Mouse (Mus musculus) splenic B cell, adult 2 months (primary cell): Measurements from ENCODE around the gene Rbks.

Source experiments
- DNase-seq: peaks from one replicate; pipeline ENCODE4 v3.0.0-alpha.2; 2011; ENCODE audit warnings: low read depth, low spot score
- H3K27me3 ChIP-seq: 2 replicates; pipeline ENCODE4 v1.6.1; 2012; ENCODE audit warnings: mild to moderate bottlenecking, low read length, moderate library complexity, mixed read lengths; ENCODE audit not compliant: control insufficient read depth, poor library complexity, insufficient read depth, severe bottlenecking
- H3K36me3 ChIP-seq: 2 replicates; pipeline ENCODE4 v1.6.1; 2012; ENCODE audit warnings: mild to moderate bottlenecking, low read length, moderate library complexity, mixed read lengths; ENCODE audit not compliant: control insufficient read depth, poor library complexity, insufficient read depth, severe bottlenecking

Gene Rbks

DNA sequence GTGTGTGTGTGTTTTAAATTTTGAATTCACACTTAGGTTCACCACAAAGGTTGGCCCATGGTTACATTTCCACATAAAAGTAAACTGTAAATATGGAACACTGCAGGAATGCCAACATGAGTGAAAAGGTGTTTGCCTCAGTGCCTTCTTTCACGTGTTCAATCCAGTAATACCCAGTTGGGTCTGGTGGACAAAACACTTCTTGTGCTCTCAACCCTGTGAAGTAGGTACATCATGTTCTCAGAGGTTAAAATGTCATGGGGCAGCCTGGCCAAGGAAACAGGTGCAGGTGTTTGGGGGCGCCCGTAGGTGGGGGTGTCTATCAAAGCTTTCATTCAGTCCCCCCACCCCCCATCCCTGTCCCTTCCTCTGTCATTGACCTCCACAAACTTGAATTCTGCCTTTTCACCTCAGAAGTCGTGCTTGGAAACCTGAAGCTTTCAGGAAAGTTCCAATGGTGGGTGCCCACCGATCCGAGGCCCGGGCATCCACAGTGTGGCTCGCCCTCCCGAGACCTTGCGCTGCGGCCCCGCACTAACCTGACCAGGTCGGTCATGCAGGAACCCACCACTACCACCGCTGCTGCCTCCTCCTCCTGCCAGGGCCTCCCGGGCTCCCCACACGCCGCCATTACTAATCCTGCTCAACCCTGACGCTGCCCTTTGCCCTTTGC, at the start of gene Rbks:
Gene Rbks, minus strand, starts transcription at position 657 of the 673 bp plus-strand sequence.
- Histone ChIP-seq H3K27me3 (no peaks in the 10 kb centered on the region), H3K36me3 (0 out of 2 replicates have a peak, but pooled peaks cover 1% of the 10 kb centered on the region)
- no peak for DNase-seq

DNA sequence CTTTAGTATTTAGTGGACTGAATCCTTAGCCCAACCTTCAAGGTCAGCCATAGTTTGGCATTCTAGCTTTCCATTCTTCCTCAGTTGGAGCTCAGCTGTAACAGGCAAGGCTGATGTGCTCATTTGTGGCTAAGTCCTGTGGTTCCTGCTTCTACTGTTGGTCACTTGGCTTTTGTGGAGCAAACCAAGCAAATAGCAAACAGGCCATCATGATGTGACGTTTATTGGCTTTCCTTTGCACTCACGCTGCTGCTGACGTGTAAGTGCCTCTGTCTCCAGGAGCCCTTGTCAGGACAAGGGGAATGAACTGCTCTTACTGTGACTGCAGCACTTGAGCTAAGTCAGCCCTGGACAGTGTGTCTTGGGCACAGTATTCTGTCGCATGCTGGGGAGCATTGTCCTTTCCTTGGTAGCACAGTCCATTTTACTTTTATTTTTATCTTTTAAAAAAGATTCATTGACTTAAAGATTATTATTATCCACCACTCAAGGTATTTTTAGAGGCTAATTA, 45.1 kb upstream of the Rbks start:
- no peaks in the 10 kb centered on the region; the same call in 1 of the 2 replicates for H3K36me3 ChIP-seq
- no peak for DNase-seq
- H3K27me3 ChIP-seq = no peaks in the 10 kb centered on the region

DNA sequence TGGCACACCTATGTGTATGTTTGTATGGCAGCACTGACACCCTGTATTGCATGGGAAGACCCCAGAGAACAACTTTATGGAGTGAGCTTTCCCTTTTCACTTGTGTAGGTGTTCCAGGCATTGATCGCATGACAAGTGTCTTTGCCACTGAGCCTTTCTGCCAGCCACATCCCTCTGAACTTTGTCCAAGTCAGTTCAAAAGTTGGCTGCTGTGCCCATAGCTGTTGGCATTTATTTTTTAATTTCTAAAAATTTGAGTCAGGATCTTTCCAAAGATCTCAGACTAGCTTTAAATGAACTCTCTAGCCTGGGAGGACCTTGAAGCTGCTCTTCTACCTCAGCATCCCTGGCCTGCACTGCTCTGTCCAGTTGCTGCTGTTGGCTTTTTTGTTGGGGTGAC, 44.5 kb upstream of the Rbks start:
- DNase-seq = no peak
- no peaks in the 10 kb centered on the region for H3K27me3 ChIP-seq

DNA sequence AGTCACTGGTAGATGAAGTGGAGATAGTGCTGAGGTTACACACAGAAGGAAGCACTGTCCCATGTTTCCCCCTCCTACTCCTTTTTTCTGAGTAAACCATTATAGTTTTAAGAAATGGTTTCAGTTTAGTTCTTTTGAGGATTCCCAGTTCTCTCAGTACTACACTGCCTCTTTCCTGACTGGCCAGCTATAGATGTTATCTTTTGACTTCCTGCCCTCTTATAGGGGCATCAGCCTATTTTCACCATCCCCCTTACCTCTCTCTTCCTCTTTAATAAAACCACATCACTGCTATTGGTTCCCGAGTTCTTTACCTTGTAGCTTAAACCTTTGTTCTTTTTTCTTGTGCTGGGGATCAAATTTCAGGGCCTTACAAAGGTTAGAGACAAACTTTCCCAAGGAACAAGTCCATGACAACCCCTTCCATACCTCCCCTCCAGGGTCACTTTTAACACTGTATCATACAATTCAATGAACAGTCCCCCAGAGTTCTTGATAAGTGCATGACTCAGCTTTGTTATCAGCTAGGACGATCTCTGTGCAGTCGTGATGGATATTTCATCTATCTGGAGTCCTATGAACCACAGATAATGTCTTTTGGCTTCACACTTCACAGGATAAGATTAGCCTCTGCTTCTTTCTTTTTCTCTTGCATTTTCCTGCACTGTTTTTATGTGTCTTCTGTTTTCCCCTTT, 35.4 kb upstream of the Rbks start:
- no peaks in the 10 kb centered on the region for H3K27me3 ChIP-seq
- DNase-seq = no peak

More for the DNA sequence above, 44.5 kb upstream of the Rbks start:
- H3K36me3 ChIP-seq = no peaks in the 10 kb centered on the region; the same call in 1 of the 2 replicates

DNA sequence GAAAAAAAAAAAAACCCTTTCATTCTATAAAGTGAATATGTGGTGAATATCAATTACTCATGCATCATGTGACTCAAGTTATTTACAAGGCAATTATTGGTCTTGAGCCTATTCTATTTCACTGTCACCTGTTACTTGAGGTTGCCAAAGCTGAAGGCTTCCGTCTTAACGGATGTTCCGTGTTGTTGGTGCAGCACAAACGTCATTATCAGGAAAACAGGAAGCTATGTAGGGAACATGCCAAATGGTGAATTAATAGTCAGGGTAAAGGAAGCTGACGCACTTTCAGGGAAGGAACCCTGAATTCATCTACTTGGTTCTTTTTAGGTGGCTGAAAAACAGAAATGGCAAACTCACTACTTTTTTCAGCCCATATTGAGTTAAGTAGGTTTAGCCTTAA, 30.0 kb upstream of the Rbks start:
- no peaks in the 10 kb centered on the region for H3K27me3 ChIP-seq
- DNase-seq = no peak
- no peaks in the 10 kb centered on the region; the same call in 1 of the 2 replicates for H3K36me3 ChIP-seq

More for the DNA sequence above, 35.4 kb upstream of the Rbks start:
- H3K36me3 ChIP-seq = 0 out of 2 replicates have a peak, but pooled peaks cover 3% of the 10 kb centered on the region

DNA sequence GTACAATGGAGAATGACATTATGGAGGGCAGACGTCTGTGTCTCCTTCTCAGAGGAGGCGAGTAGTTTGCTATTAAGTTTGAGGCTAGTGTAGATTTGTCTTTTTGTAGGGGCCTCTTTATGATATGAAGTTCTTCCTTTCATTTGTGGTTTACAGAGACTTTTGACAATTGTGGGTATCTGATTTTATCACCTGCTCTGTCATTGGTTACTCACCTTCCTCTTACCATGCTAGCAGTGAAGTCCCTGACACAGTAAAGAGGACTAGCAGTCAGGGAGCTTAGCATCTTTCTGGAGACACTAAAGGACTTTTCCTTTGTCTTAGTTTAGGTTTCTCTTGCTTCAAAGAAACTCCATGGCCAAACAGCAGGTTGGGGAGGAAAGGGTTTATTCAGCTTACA, 28.5 kb upstream of the Rbks start:
- H3K36me3 ChIP-seq = no peaks in the 10 kb centered on the region; the same call in 1 of the 2 replicates
- no peaks in the 10 kb centered on the region for H3K27me3 ChIP-seq
- DNase-seq = no peak

DNA sequence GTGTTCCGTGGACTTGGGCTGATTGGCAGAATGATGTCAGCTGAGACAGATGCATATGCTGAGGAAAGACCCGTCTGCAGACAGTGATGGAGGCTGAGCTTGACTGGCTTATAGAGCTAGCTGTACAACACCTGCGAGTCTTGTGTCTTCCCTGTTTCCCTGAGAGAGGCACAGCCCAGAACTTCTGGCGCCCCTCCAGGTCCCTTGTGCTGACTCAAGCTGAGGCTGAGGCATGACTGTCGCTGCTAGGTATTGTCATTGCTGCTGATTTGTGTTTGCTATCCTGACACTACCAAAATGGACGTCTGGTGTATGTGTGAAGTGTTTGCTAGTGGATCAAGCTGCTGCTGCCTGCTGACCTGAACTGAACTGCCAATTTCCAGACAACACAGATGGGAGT, 27.1 kb upstream of the Rbks start:
- DNase-seq = no peak
- Histone ChIP-seq H3K27me3 (no peaks in the 10 kb centered on the region), H3K36me3 (no peaks in the 10 kb centered on the region; the same call in 1 of the 2 replicates)

DNA sequence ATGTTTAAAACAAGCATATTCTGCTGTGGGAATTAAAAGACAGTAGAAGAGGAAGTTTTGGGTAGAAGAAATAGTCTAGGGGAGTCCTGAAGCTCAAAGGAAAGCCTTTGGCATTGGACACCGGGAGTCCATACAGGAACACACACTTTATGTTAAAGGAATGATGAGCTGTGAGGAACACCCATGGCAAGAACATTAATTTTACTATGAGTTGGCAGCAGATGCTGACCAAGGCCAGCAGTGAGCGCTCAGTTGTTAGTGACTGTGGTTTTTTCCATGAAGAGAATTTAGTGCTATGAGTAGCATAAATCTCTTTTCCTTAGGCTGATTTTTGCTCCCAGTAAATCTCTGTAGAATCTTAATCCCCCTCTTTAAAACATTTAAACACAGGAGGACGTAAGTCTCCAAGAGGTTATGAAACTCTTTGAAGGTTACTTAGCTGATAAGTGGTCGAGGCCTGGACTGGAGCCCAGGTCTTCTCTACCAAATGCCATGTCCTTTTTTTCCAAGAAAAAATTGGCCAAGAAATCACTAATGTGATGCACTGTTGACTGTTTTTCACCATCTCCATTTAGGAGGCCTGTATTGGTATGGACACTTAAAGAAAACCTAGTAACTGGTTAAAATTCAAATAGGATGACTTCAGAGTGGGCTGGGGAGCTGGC, 18.2 kb upstream of the Rbks start:
- no peak for DNase-seq
- peaks cover 3% of the 10 kb centered on the region; the same call in 1 of the 2 replicates for H3K36me3 ChIP-seq
- H3K27me3 ChIP-seq = no peaks in the 10 kb centered on the region

DNA sequence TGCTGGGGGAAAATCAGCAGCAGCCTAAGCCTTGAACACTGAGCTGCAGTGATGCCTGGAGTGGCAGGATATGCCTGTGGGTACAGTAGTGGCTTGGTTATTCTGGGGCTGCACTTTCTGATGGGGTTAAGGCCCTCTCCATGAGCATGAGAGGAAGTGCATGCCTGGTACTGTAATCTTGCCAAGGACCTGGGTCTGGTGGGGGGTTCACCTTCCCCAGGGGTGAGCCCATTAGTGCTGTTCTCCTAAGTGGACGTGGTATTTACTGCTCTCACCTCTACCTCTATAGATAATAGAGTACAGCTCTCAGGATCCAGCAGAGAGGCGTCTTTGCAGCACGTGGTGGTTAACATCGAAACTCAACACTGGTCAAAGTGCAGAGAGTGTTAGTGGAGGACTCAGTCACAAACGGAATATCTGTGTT, 16.4 kb upstream of the Rbks start:
- DNase-seq = peak; percentile 15
- Histone ChIP-seq H3K36me3 (peaks cover 3% of the 10 kb centered on the region; the same call in 1 of the 2 replicates), H3K27me3 (no peaks in the 10 kb centered on the region)

DNA sequence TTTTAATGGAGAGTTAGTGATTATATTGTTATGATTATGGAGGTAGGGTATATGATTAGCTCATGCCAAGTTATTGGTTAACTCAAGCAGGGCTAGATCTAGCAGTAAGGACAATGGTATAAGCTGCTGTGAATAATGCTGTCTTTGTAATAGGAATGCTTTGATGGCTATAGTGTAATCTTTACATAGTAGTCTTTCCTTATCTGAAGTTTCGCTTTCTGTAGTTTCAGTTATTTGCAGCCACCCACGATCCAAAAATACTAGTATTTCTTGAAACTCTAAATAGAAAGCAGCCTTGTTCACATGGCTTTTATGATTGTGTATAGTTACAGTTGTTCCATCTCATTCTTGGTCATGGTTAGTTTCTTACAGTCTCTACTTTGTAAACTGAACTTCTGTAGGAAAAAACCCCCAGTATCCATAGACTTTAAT, 15.9 kb upstream of the Rbks start:
- no peak for DNase-seq

DNA sequence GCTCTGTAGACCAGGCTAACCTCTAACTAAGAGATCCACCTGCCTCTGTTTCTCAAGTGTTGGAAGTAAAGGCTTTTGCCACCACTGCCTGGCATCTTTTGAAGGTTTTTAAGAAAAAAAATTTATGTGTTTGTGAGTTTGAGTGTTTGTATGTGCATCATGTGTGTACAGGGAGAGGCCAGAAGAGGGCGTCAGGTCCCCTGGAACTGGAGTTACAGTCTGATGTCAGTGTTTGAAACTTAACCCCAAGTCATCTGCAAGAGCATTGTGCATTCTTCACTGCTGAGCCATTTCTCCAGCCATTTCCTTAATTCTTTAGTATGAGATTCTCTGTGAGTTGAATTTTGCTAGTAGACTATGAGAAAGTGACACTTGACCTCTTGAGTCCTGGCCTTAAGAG, 12.0 kb upstream of the Rbks start:
- peak; percentile 58 for DNase-seq
- Histone ChIP-seq H3K36me3 (peaks cover 3% of the 10 kb centered on the region; the same call in 1 of the 2 replicates), H3K27me3 (no peaks in the 10 kb centered on the region)

More for the DNA sequence above, 15.9 kb upstream of the Rbks start:
- no peaks in the 10 kb centered on the region for H3K27me3 ChIP-seq
- peaks cover 3% of the 10 kb centered on the region; the same call in 1 of the 2 replicates for H3K36me3 ChIP-seq

DNA sequence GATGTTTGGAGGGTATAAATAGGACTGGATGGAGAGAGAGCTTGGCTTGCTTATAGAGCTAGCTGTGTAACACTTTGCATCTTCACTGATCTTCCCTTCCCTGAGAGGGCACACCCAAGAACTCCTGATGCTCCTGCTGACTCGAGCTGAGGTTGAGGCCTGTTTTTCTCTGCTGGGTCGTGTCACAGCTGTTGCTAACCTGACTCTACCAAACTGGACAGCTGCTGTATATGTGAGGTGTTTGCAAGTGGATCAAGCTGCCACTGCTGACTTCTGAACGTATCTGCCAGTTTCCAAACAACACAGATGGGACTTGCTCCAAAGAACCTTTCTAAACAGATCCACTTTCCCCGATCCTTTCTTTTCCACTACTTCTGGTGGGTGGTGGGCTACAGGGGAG, 9.4 kb upstream of the Rbks start:
- no peak for DNase-seq
- no peaks in the 10 kb centered on the region for H3K27me3 ChIP-seq
- H3K36me3 ChIP-seq = peaks cover 6% of the 10 kb centered on the region; the same call in 1 of the 2 replicates

DNA sequence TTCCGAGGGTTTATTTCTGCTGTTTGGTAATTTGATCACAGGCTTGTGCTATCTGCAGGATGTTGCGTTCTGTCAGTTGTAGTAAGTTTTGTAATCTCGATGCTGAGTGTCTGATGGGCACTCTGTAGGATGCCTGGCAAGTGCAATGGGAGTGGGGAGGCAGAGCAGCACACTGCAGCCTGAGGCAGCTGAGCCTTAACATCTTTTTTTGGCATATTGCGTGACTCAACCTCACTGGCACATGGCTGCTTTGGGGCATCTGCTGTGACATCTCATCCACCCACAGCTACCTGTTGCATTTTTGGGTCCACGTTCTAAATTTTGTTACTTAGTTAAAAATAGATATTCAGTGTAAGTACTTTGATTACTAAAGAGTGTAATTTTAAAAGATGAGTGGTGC, 7.5 kb upstream of the Rbks start:
- no peaks in the 10 kb centered on the region for H3K27me3 ChIP-seq
- peaks cover 3% of the 10 kb centered on the region; the same call in 1 of the 2 replicates for H3K36me3 ChIP-seq
- no peak for DNase-seq

DNA sequence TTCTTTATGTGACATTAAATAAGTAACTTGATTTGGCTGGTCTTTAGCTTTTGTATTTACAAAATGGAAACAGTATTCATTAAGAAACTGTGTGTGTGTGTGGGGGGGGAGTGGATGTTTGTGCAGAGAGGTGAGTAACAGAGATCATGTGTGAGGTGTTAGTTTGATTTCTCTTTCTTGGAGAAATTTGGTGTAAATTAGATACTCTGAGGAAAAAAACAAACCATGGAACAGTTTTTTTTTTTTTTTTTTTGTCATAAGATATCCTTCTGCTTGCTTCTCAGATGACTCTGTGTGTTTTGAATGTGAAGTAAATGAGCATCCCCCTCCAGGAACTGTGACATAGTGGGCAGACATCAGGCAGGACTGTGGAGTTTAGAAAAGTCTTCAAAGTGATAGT, 2.0 kb upstream of the Rbks start:
- Histone ChIP-seq H3K27me3 (no peaks in the 10 kb centered on the region), H3K36me3 (peaks cover 3% of the 10 kb centered on the region; the same call in 1 of the 2 replicates)
- DNase-seq = peak; percentile 29
